Mouse (Mus musculus): ENCODE results near the gene Otop3.

DNA sequence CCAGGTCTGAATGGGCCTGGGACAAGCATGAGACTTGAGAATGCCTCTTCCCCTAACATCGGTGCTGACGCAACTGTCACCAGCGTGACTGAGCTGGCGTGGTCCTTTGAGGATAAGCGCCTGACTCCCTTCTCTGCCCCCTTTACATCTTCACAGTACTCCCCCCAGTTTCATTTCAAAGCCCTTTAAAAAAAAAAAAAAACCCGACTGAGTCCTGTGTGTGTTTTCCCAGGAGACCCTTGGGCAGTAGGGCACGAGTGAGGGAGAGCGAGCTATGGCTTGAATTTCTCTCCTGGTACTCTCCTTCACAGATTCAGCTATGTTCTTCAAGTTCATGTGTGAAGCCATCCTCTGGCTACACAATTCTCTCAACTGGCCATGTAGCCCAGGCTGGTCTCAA, 36.4 kb upstream of the Otop3 start:
- TF ChIP-seq CTCF (IDR thresholded peaks at IDR 0.05; ENCODE audit: low read depth, low read length) (no peak), POLR2A (IDR thresholded peaks at IDR 0.05; ENCODE audit: insufficient read depth, low read length) (no peak), EP300 (IDR thresholded peaks at IDR 0.05; ENCODE audit: insufficient read depth, low read depth, low read length) (no peak)

All from ES-Bruce4 (cell line).